Mouse (Mus musculus) hindbrain, embryonic 11.5 days (tissue): Measurements from ENCODE around the gene Rab2b. TPM values are rescaled to one million over a fixed set of nuclear protein-coding genes. Genes with fewer than 3 reads are reported as not detected.

ENCODE experiments used
- polyA plus RNA-seq: library from polyadenylated mRNA; unstranded; fragments of >200 nt; fragmentation: Nextera tagmentation; extraction: Ambion mirVana; gene quantifications from 2 replicates; pipeline ENCODE4 v1.2.1, GENCODE M21; 2014

Gene Rab2b
- polyA plus RNA-seq, 1 experiment from 2014 or later, result 44.1 TPM

Other genes with a start within 250 kb of the Rab2b start
- not detected in 2 replicates for gene Olfr221, start 237.1 kb downstream of the Rab2b start, polyA plus RNA-seq
- gene Hnrnpc, start 175.5 kb downstream of the Rab2b start, polyA plus RNA-seq, result 962 and 981 TPM in 2 replicates
- gene Rpgrip1, start 168.8 kb downstream of the Rab2b start, polyA plus RNA-seq, result 68.4 and 86.9 TPM in 2 replicates
- 84.2 and 128 TPM in 2 replicates for gene Supt16, start 82.1 kb downstream of the Rab2b start, polyA plus RNA-seq
- gene Chd8, start 21.8 kb downstream of the Rab2b start, polyA plus RNA-seq, result 54.9 and 62.3 TPM in 2 replicates
- gene Tox4, start 399 bp downstream of the Rab2b start, polyA plus RNA-seq, result 55.3 and 60.1 TPM in 2 replicates
- 46.0 and 48.7 TPM in 2 replicates for gene Mettl3, start 25.6 kb upstream of the Rab2b start, polyA plus RNA-seq
- gene Sall2, start 49.2 kb upstream of the Rab2b start, polyA plus RNA-seq, result 37.7 and 45.0 TPM in 2 replicates
- not detected in 2 replicates for gene Olfr1513, start 76.9 kb upstream of the Rab2b start, polyA plus RNA-seq
- not detected in 2 replicates for gene Olfr1512, start 99.6 kb upstream of the Rab2b start, polyA plus RNA-seq
- gene Olfr1511, start 117.8 kb upstream of the Rab2b start, polyA plus RNA-seq, result not detected in 2 replicates
- not detected in 2 replicates for gene Olfr1510, start 134.8 kb upstream of the Rab2b start, polyA plus RNA-seq
- gene Olfr1509, start 163.4 kb upstream of the Rab2b start, polyA plus RNA-seq, result not detected in 2 replicates
- gene Olfr1508, start 187.9 kb upstream of the Rab2b start, polyA plus RNA-seq, result not detected in 2 replicates
- not detected in 2 replicates for gene Olfr1507, start 216.2 kb upstream of the Rab2b start, polyA plus RNA-seq